Mouse (Mus musculus): ENCODE data around the gene Macc1. TPM values are rescaled to one million over a fixed set of nuclear protein-coding genes. Genes with fewer than 3 reads are reported as not detected.

The Macc1 gene
- total RNA-seq, 1 experiment from 2014 or later: not detected

- no peak for ATAC-seq (ENCODE audit: extremely low read depth, insufficient number of reproducible peaks, low FRiP score, poor library complexity, severe bottlenecking)
Observed at GRCm38 (mm10) chr12:119381839-119382238, 67.8 kb downstream of the Macc1 start.

- ATAC-seq (ENCODE audit: extremely low read depth, insufficient number of reproducible peaks, low FRiP score, poor library complexity, severe bottlenecking): no peak
Observed at GRCm38 (mm10) chr12:119386243-119386642, 72.2 kb downstream of the Macc1 start.

- ATAC-seq (ENCODE audit: extremely low read depth, insufficient number of reproducible peaks, low FRiP score, poor library complexity, severe bottlenecking): no peak
Observed at GRCm38 (mm10) chr12:119386650-119387049, 72.6 kb downstream of the Macc1 start.

GRCm38 (mm10) chr12:119387925-119388324, 73.9 kb downstream of the Macc1 start:
- ATAC-seq (ENCODE audit: extremely low read depth, insufficient number of reproducible peaks, low FRiP score, poor library complexity, severe bottlenecking): no peak

- no peak for ATAC-seq (ENCODE audit: extremely low read depth, insufficient number of reproducible peaks, low FRiP score, poor library complexity, severe bottlenecking)
Observed at GRCm38 (mm10) chr12:119390192-119390684, 76.2 kb downstream of the Macc1 start.

- ATAC-seq (ENCODE audit: extremely low read depth, insufficient number of reproducible peaks, low FRiP score, poor library complexity, severe bottlenecking): no peak
Observed at GRCm38 (mm10) chr12:119398046-119398659, 84.1 kb downstream of the Macc1 start.

GRCm38 (mm10) chr12:119402273-119402672, 88.2 kb downstream of the Macc1 start:
- ATAC-seq (ENCODE audit: extremely low read depth, insufficient number of reproducible peaks, low FRiP score, poor library complexity, severe bottlenecking): no peak

- no peak for ATAC-seq (ENCODE audit: extremely low read depth, insufficient number of reproducible peaks, low FRiP score, poor library complexity, severe bottlenecking)
Observed at GRCm38 (mm10) chr12:119402796-119403195, 88.7 kb downstream of the Macc1 start.

GRCm38 (mm10) chr12:119404810-119405209, 90.7 kb downstream of the Macc1 start:
- no peak for ATAC-seq (ENCODE audit: extremely low read depth, insufficient number of reproducible peaks, low FRiP score, poor library complexity, severe bottlenecking)

- ATAC-seq (ENCODE audit: extremely low read depth, insufficient number of reproducible peaks, low FRiP score, poor library complexity, severe bottlenecking): no peak
Observed at GRCm38 (mm10) chr12:119410522-119410921, 96.5 kb downstream of the Macc1 start.

GRCm38 (mm10) chr12:119410956-119411355, 96.9 kb downstream of the Macc1 start:
- ATAC-seq (ENCODE audit: extremely low read depth, insufficient number of reproducible peaks, low FRiP score, poor library complexity, severe bottlenecking): no peak

GRCm38 (mm10) chr12:119411982-119412381, 97.9 kb downstream of the Macc1 start:
- no peak for ATAC-seq (ENCODE audit: extremely low read depth, insufficient number of reproducible peaks, low FRiP score, poor library complexity, severe bottlenecking)

- no peak for ATAC-seq (ENCODE audit: extremely low read depth, insufficient number of reproducible peaks, low FRiP score, poor library complexity, severe bottlenecking)
Observed at GRCm38 (mm10) chr12:119415900-119416299, 101.8 kb downstream of the Macc1 start.

GRCm38 (mm10) chr12:119425749-119426148, 111.7 kb downstream of the Macc1 start:
- no peak for ATAC-seq (ENCODE audit: extremely low read depth, insufficient number of reproducible peaks, low FRiP score, poor library complexity, severe bottlenecking)

GRCm38 (mm10) chr12:119426182-119426886, 112.3 kb downstream of the Macc1 start:
- ATAC-seq (ENCODE audit: extremely low read depth, insufficient number of reproducible peaks, low FRiP score, poor library complexity, severe bottlenecking): no peak

GRCm38 (mm10) chr12:119426887-119427204, 112.8 kb downstream of the Macc1 start:
- no peak for ATAC-seq (ENCODE audit: extremely low read depth, insufficient number of reproducible peaks, low FRiP score, poor library complexity, severe bottlenecking)

GRCm38 (mm10) chr12:119440720-119441119, 126.7 kb downstream of the Macc1 start:
- no peak for ATAC-seq (ENCODE audit: extremely low read depth, insufficient number of reproducible peaks, low FRiP score, poor library complexity, severe bottlenecking)

GRCm38 (mm10) chr12:119450116-119450515, 136.0 kb downstream of the Macc1 start:
- ATAC-seq (ENCODE audit: extremely low read depth, insufficient number of reproducible peaks, low FRiP score, poor library complexity, severe bottlenecking): no peak

- no peak for ATAC-seq (ENCODE audit: extremely low read depth, insufficient number of reproducible peaks, low FRiP score, poor library complexity, severe bottlenecking)
Observed at GRCm38 (mm10) chr12:119451232-119451631, 137.2 kb downstream of the Macc1 start.

- ATAC-seq (ENCODE audit: extremely low read depth, insufficient number of reproducible peaks, low FRiP score, poor library complexity, severe bottlenecking): no peak
Observed at GRCm38 (mm10) chr12:119454076-119454475, 140.0 kb downstream of the Macc1 start.

All from neutrophil, adult 5-6 weeks (primary cell).